Mouse (Mus musculus) olfactory bulb, adult 2 months (tissue): ENCODE data around the gene Oas1h. TPM values are rescaled to one million over a fixed set of nuclear protein-coding genes. Genes with fewer than 3 reads are reported as not detected.

ENCODE experiments used
- H3K27ac ChIP-seq: fragments of 200-500 bp; 2 replicates; pipeline ENCODE4 v1.5.1; 2012; ENCODE audit warnings: low read depth, low read length; ENCODE audit not compliant: insufficient read depth
- H3K4me1 ChIP-seq: fragments of 200-500 bp; 2 replicates; pipeline ENCODE4 v1.6.1; 2012; ENCODE audit warnings: low read length; ENCODE audit not compliant: control insufficient read depth, insufficient read depth
- H3K4me3 ChIP-seq: fragments of 200-500 bp; 2 replicates; pipeline ENCODE4 v1.5.1; 2012; ENCODE audit warnings: mild to moderate bottlenecking, low read depth, low read length, moderate library complexity; ENCODE audit not compliant: insufficient read depth
- CTCF ChIP-seq: fragments of 200-500 bp; IDR thresholded peaks from 2 replicates; pipeline ENCODE4 v1.5.1; 2012; ENCODE audit warnings: low read depth, mild to moderate bottlenecking, low read length, moderate library complexity; ENCODE audit not compliant: insufficient read depth
- POLR2A ChIP-seq: fragments of 200-500 bp; IDR thresholded peaks from 2 replicates; pipeline ENCODE4 v1.6.1; 2012; ENCODE audit warnings: mild to moderate bottlenecking, low read depth, low read length, moderate library complexity; ENCODE audit not compliant: insufficient read depth
- WGBS: fragments of 180-500 bp; shearing (Covaris S2); methylation state at CpG from one replicate; pipeline ENCODE4 v1.1.7; 2018; 5-methylcytosine and 5-hydroxymethylcytosine counted together
- polyA plus RNA-seq: library from polyadenylated mRNA; stranded (reverse); fragments of >200 nt; gene quantifications from 2 replicates; pipeline ENCODE4 v1.2.4, GENCODE M21; 2012; ENCODE audit warnings: low replicate concordance; ENCODE audit not compliant: missing spikeins, insufficient read depth, insufficient read length

Gene Oas1h
- not detected in 2 replicates for polyA plus RNA-seq

DNA sequence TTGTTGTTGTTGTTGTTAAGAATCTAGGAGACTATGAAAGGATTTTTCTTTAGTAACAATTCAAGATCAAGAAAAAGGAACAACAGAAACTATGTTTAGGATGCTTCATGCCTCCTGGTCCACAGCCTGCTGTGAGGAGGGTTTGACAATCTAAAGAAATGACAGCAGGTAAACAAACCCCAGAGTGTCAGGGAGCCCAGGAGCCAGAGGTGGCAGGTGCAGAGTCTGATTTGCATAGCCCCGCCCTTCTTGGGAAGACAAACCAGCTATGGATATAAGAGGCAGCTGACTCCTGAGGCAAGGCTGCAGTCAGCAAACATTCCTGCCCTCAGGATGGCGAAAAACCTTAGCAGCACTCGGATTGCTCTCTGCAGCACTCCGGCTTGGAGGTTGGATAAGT is at the start of gene Oas1h:
Gene Oas1h, plus strand, starts transcription at position 301 of the 400 bp plus-strand sequence.
- H3K27ac ChIP-seq = no peak within 1 kb of the TSS
- 48% methylated on average over 4 of the region's 4 CpGs for WGBS

DNA sequence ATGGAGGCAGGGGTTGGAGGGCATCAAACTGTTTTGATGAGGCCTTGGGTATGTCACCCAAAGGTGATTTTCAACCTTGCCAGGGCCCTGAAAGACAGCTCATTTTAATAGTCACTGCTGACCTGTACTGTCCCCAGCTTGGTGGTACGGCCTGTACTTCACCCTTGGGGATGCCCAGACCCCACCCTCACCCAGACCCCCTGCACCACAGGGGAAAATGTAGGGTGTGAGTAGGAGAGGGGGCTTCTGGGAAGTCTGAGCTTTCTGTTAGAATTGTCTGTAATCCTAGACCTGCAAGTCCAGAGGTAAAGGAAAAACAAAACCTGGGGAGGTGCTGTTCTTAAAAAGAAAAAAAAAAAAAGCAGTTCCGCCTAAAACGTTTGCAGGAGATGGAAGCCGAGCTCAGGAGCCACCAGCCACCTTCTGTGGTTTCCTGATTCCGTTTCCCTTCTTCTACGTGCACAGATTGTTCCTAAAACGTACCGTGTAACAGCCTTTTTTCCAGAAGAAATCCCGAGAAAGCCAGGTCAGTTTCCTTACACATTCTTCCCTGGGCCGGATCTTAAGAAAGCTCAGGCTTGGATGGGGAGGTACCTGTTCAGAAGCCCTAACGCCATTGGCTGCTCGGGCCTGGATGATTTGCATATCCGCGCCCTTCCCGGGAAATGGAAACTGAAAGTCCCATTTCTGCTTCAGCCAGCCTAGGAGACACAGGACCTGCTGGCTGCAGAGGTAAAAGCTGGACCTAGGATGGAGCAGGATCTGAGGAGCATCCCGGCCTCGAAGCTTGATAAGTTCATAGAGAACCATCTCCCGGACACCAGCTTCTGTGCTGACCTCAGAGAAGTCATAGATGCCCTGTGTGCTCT is 49.0 kb upstream of the Oas1h start, which contains the start of gene Oas1c:
Gene Oas1c, minus strand, starts transcription at position 564 of the 869 bp plus-strand sequence.
- Histone ChIP-seq H3K27ac (no peak within 1 kb of the TSS), H3K4me3 (peak within 1 kb of the TSS; percentile 49), H3K4me1 (peaks cover 4% of the 10 kb centered on the region; the same call in 1 of the 2 replicates)
- 6% methylated on average over 18 of the region's 18 CpGs for WGBS
- TF ChIP-seq POLR2A (no peak), CTCF (no peak)

More for the DNA sequence above, at the start of gene Oas1h:
- H3K4me3 ChIP-seq = no peak within 1 kb of the TSS
- TF ChIP-seq POLR2A (no peak), CTCF (no peak)
- no peaks in the 10 kb centered on the region for H3K4me1 ChIP-seq

DNA sequence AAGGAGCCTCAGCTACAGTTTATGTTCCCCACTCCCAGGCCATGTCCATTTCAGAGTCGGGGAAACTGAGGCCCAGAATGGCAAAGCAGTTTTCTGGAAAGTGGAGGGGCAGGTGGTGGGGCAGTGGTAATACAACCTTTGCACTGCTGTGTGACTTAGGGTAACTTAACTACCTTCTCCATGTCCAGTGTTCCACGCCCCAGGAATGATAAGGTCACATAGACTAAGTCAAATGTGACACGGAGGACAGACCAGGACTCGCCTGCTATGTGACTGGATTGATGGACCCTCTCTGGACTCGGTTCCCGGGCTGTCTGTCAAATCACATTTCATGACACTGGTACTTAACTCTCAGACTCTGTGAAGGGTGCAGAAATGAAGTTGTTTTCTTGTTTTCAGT is 48.2 kb upstream of the Oas1h start:
- no peak for TF ChIP-seq CTCF
- no peak for TF ChIP-seq POLR2A
- Histone ChIP-seq H3K27ac (no peak overlapping the region), H3K4me3 (peak overlapping the region; percentile 49), H3K4me1 (peaks cover 4% of the 10 kb centered on the region; the same call in 1 of the 2 replicates)
- 80% methylated on average over 6 of the region's 6 CpGs for WGBS

DNA sequence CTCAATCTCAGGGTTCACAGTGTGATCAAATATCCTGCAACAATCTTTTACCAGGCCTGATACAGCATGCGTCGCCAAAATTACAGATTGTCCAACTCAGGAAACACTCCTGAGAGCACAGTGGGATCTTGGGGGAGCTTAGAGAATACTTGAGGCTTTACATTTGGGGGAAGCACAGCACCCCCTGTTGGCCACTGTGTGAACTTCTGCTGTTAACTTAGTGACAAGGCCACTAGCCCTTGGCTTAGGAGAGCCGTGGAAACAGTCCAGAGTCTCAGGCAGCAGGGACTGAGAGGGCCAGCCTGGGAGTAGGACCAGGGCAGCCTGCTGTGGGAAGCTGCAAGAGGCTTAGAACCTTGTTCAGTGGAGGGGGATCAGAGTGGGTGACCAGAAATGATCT is 45.3 kb upstream of the Oas1h start:
- Histone ChIP-seq H3K27ac (no peak overlapping the region), H3K4me1 (peaks cover 4% of the 10 kb centered on the region; the same call in 1 of the 2 replicates), H3K4me3 (no peak overlapping the region)
- WGBS = 71% methylated on average over 3 of the region's 3 CpGs
- TF ChIP-seq POLR2A = no peak
- peak; percentile 17; the same call in 1 of the 2 replicates for TF ChIP-seq CTCF

DNA sequence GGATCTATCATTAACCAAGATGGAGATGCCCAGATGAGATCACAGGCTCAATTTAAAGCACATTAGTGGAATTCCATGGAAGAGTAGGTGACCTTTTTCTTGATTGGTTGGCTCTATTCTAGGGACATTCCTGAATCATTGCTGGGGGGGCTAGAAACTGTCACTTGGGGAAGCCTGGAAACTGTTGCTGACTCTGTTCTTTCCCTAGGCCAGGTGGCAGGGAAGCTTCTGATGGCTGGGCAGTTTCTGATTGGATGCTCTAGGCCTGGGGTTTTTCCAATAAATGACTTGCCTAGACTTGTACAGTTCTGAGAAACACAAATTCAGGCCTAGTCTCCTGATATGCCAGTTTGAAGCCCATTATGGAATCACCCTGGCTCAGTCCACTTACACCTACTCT is 42.2 kb upstream of the Oas1h start:
- H3K4me3 ChIP-seq = no peak overlapping the region
- TF ChIP-seq POLR2A = no peak
- TF ChIP-seq CTCF = no peak
- H3K4me1 ChIP-seq = no peaks in the 10 kb centered on the region
- no peak overlapping the region for H3K27ac ChIP-seq

DNA sequence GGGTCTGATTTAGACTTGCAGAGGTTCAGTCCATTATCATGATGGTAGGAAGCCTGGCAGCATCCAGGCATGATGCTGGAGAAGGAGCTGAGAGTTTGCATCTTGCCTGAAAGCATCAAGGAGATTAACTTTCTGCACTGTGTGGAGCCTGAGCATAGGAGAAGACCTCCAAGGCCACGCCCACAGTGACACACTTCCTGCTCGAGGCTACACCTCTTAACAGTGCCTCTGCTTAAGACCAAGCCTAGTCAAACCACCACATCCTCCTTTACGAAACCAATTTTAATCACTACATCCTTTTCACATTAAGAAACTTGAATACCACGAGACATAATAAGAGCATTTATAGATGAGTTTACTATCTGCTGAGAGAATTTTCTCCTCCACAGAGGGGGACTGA is 30.2 kb upstream of the Oas1h start:
- Histone ChIP-seq H3K4me3 (no peak overlapping the region), H3K27ac (no peak overlapping the region), H3K4me1 (no peaks in the 10 kb centered on the region)
- WGBS = 81% methylated on average over 4 of the region's 4 CpGs
- TF ChIP-seq CTCF = no peak
- TF ChIP-seq POLR2A = no peak

DNA sequence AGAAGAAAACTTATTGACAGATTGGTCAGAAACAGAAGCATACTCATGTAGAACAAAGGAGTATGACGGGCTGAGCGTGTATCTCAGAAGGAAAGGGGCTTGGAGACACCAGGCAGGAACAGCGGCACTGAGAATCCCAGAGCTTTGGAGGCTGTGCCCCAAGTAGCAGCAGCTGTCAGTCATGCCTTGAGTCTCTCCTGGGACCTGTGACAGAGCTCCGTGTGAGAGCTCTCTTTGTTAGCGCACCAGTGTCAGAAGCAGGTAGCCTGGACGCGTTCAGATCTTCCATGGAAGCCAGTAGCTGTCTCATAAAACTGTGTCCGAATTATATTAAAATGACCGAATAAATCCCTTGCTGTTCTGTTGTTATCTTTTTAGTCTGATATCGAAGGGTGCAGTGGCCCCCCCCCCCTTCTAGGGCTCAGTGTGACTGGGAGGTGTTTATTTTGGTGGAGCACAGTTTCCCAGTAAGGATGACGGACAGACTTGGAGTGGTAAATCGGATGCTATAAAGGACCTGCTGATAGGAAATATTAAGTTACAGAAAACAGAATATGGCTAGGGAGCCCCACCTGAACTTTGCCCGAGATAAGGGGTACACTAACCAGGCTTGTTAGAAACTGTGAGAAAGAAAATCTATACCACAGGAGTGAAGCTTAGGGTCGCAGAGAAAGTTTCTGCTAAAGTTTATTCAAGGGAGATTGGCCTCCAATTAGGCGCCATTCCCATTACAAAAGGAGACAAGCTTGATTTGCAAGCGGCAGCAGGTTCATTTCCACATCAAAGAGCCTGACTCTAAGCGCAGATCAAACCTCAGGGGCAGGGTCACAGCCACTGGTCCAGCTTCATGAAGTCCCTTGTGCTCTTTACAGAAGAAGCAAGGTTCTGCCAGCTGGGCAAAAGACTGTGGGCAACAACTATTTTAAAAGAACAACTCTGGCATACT is 27.6 kb upstream of the Oas1h start:
- Histone ChIP-seq H3K27ac (no peak overlapping the region), H3K4me3 (no peak overlapping the region), H3K4me1 (no peaks in the 10 kb centered on the region)
- 28% methylated on average over 17 of the region's 17 CpGs for WGBS
- TF ChIP-seq POLR2A (no peak), CTCF (no peak)

DNA sequence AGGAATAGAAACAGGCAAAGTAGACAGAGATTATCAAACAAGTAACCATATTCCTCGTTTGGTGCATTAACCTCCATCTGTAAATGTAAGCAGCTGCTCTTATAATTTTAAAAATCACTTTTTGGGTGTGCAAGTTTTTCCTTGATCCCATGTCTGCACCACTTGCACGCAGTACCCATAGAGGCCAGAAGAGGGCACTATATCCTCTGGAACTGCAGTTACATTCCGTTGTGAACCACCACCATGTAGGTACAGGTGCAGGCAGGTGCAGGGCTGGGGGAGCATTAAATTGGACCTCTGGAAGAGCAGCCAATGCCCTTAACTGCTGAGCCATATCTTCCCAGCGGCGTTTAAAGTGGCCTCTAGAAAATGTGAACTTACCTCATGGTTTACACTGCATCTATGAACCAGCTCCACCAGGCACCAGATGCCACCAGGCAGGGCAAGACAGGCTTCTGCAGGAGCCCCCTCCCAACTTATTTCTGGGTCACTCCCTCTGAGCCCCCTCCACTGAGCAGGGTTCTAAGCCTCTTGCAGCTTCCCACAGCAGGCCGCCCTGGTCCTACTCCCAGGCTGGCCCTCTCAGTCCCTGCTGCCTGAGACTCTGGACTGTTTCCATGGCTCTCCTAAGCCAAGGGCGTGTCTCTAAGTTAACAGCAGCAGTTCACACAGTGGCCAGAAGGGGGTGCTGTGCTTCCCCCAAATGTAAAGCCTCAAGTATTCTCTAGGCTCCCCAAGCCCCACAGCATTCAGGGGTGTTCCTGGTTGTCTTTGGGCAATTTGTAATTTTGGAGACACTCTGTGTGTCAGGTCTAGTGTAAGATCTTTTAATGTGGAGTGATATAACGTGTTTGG is 24.3 kb upstream of the Oas1h start:
- TF ChIP-seq CTCF (0 out of 2 replicates have a peak, but pooled peaks have one; percentile 13), POLR2A (no peak)
- WGBS = 15% methylated on average over 8 of the region's 8 CpGs
- Histone ChIP-seq H3K4me3 (no peak overlapping the region), H3K27ac (no peak overlapping the region), H3K4me1 (no peaks in the 10 kb centered on the region)
